Mouse (Mus musculus) layer of hippocampus, postnatal 14 days (tissue): ENCODE data around the gene Cfap65. TPM values are rescaled to one million over a fixed set of nuclear protein-coding genes. Genes with fewer than 3 reads are reported as not detected.
A peak's percentile ranks its signal among the peaks of the same experiment; 100 is the strongest.

ENCODE experiments used
- DNase-seq, 2 experiments: peaks; one replicate each; pipeline ENCODE4 v3.0.0; 2021 to 2022; ENCODE audit warnings: low spot score in 2 of 2, mixed read lengths in 1 of 2
- long read RNA-seq, 2 experiments: library from polyadenylated mRNA; stranded (forward); transcript quantifications; one replicate each; pipeline ENCODE4 v2.0.0; 2021
- total RNA-seq, 2 experiments: library from RNA; stranded (reverse); gene quantifications; 2 replicates each; pipeline ENCODE4 v1.2.3; 2021

Cfap65 gene
- total RNA-seq: 1 to 10 TPM; 1.6 to 3.8 TPM
- long read RNA-seq, experiment 1, partial matches to known transcripts: 0 of 1 reads
- long read RNA-seq, experiment 1, other reads (novel, unspliced or antisense): 1 of 1 reads
- long read RNA-seq, experiment 2, partial matches to known transcripts: 1 of 1 reads
- long read RNA-seq, experiment 2, other reads (novel, unspliced or antisense): 0 of 1 reads

- peak; percentile 50 to 73 for DNase-seq
Observed at GRCm38 (mm10) chr1:74935402-74935801, at the start of gene Cfap65. Gene Cfap65, minus strand, starts transcription at chr1:74935599.

- DNase-seq: no peak
Observed at GRCm38 (mm10) chr1:74977001-74977400, 41.6 kb upstream of the Cfap65 start.

- DNase-seq: no peak
Observed at GRCm38 (mm10) chr1:74975936-74976335, 40.5 kb upstream of the Cfap65 start.

GRCm38 (mm10) chr1:74973590-74973989 is 38.2 kb upstream of the Cfap65 start:
- DNase-seq: no peak

- no peak for DNase-seq
Observed at GRCm38 (mm10) chr1:74971353-74972050, 36.1 kb upstream of the Cfap65 start.

- no peak for DNase-seq
Observed at GRCm38 (mm10) chr1:74967962-74968580, 32.7 kb upstream of the Cfap65 start.

DNA sequence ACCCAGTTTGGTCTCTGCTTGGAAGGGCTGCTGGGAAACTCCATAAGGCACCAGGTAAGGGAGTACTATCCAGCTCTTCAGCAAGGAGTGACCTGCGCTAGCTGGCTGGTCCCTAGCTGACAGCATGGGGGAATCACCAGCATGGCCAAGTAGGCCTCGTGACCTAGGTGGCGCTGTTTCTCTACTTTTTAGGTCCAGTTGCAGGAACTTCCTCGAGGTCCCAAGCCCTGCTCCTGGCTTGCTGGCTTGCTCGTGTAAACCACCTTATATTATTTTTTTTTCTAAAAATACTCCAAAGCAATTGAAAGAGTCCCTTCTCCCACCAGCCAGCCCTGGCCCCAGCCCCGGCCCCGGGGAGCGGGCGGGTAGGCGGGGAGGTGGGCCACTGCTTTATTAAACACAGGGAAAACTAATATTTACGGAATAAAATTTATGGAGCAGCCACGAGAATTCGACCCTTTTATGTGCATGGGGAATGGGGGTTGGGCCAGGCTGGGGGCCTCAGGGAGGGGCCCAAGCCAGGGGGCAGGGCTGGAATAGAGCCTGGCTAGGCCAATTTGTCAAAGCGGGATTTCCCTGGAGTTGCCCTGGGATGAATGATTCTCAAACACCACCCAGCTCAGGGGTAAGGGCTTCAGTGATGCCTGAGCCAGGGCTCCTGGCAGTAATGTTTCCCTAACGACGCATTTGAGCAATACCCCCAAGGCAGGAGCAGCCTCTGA is 29.3 kb upstream of the Cfap65 start:
- peak; percentile 54 to 64 for DNase-seq

GRCm38 (mm10) chr1:74962853-74963227 is 27.4 kb upstream of the Cfap65 start:
- DNase-seq: no peak

- DNase-seq: no peak
Observed at GRCm38 (mm10) chr1:74962126-74962852, 26.9 kb upstream of the Cfap65 start.

DNA sequence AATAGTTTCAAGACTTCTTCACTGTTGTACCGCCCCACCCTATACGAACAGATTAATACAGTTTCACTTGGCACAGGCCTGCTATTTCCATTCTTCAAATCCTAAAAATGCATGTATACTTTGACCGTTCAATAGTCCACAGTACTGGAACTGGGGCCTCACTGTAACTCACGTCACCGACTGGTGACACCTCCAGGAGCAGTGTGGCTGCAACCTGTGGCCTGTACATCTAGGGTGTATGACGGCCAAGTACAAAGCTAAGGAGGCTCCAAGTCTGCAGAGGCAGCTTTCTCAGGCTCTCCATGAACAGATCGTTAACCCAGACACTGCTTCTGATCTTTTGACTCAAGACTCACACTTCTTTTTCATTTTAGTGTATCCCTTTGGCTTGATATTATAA is 26.3 kb upstream of the Cfap65 start:
- DNase-seq: no peak

DNA sequence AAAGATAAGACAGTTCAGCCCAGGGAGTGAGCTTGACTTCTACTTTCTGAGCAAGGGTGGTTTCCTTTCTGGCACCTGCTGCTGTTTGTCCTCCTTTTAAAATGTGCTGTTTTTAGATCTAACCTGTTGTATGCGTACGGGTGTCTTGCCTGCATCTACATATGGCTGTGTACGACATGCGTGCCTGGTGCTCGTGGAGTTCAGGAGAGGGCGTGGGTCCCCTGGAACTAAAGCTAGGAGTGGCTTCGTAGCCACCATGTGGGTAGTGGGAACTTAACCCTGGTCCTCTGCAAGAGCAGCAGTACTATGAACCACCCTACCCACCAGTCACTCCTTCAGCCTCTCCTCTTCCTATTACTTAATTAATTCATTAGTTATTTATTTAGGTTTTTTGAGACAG is 24.7 kb upstream of the Cfap65 start:
- DNase-seq: no peak

- no peak for DNase-seq
Observed at GRCm38 (mm10) chr1:74951556-74952210, 16.3 kb upstream of the Cfap65 start, which contains the start of gene Ihh. Gene Ihh, minus strand, starts transcription at chr1:74951672.

GRCm38 (mm10) chr1:74950576-74951490 is 15.4 kb upstream of the Cfap65 start:
- no peak for DNase-seq

- DNase-seq: no peak
Observed at GRCm38 (mm10) chr1:74950066-74950465, 14.7 kb upstream of the Cfap65 start.

DNA sequence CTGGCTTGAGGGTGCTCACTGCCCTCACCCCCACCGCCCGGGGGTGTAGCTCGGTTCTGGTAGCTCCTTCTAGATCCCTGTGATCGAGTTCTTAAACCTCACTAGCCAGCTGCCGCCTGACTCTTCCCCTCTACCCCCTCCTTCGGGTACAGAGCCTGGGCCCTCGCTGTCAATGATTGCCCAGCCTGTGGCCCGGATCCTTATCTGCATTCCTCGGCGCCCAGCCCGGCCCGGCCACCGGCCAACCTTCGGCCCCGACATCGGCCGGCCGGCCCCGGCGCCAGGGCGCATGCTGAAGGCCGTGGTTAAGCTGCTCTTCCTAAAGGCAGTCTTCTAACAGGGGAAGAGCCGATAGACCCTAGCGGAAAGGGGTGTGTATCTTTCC is 14.3 kb upstream of the Cfap65 start:
- DNase-seq: no peak

DNA sequence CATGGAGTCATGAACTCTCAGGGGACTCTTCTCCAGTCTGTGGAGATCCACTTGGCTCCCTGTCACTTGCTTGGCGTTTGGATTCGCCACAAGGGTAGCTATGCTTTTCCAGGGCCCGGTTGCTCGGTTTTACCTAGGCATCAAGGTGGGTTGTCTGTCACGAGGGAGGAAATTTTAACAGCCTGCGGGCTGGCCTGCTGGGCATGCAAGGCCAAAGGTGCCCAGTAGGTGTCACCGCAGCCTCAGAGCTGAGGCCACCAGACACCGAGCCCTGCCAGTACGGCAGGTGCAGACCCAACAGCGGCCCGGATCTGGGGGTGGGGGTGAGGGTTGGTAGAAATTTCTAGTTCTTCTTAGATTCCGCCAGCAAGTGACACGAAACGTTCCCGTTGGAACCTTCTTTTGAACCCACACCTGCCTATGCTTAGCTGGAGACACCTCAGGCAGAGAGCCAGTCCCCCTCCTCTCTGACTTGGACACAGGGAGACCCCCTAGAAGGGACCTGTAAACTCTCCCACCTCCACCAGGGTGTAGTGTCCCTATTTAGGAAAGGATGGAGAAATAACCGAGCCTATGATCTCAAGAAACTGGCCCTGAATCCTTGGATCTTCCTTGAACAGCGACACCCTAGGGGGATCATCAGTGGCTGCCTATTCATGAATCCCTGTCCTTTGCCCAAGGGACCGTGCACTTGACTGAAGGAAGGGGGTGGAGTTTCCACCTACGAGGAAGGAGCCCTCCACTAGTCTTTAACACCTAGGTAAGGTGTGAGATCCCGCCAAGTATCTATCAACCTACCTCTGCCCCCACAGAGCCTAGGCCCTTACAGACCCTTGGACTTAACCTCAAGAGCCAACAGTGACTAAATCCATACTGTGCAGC is 13.6 kb upstream of the Cfap65 start:
- DNase-seq: peak; percentile 46 to 53

- DNase-seq: no peak
Observed at GRCm38 (mm10) chr1:74947986-74948670, 12.7 kb upstream of the Cfap65 start.
